Mouse (Mus musculus) ES-E14 (cell line): ENCODE results near the gene Nup133.

Experiments
- MAFK ChIP-seq: IDR thresholded peaks from 2 replicates; pipeline ENCODE4 v1.6.1; 2014; ENCODE audit warnings: mild to moderate bottlenecking, low read depth, low read length, inconsistent platforms; ENCODE audit not compliant: insufficient read depth
- ZNF384 ChIP-seq: IDR thresholded peaks from 2 replicates; pipeline ENCODE4 v1.6.1; 2012; ENCODE audit warnings: low read depth, low read length, inconsistent platforms

GRCm38 (mm10) chr8:123893413-123893812 is 55.7 kb downstream of the Nup133 start:
- TF ChIP-seq MAFK (no peak), ZNF384 (no peak)
